Mouse (Mus musculus) stomach, postnatal 0 days (tissue): ENCODE results near the gene Pik3c2g.

Experiments used
- CTCF ChIP-seq: IDR thresholded peaks from 2 replicates; pipeline ENCODE4 v1.5.1; 2016; ENCODE audit warnings: antibody characterized with exemption, low read depth, mild to moderate bottlenecking, moderate library complexity
- EP300 ChIP-seq: optimal IDR thresholded peaks from 2 replicates; pipeline ENCODE3; 2016; ENCODE audit warnings: antibody characterized with exemption

DNA sequence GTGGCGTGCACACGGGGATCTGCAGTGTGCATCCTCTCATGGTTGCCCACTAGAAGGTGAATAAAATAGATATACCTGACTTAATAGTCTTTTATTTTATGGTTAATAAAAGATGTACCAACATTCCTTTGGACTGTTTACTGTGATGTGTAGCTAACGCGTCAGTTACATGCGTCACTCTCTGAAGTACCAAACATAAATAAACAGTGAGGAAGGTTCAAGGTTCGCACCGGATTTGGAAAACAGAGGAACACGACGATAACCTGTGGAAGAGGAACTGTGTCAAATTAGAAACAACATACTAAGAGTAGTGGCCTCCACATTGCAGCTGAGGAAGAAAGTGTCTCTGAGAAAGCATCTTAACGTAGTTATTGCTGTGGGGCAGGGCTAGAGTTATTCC lies 402.6 kb downstream of the Pik3c2g start:
- TF ChIP-seq CTCF (no peak), EP300 (no peak)
